Mouse (Mus musculus) kidney, adult 2 months (tissue): Measurements from ENCODE around the gene Musk. TPM values are rescaled to one million over a fixed set of nuclear protein-coding genes. Genes with fewer than 3 reads are reported as not detected.

Source experiments
- DNase-seq: peaks from one replicate; pipeline ENCODE4 v3.0.0; 2021
- H3K27ac ChIP-seq: fragments of 200-500 bp; 2 replicates; pipeline ENCODE4 v1.5.1; 2012; ENCODE audit warnings: low read depth, low read length, control low read depth, inconsistent platforms; ENCODE audit not compliant: insufficient read depth
- H3K27me3 ChIP-seq: fragments of 200-500 bp; replicated peaks from 2 replicates; pipeline ENCODE4 v1.6.1; 2012; ENCODE audit warnings: mild to moderate bottlenecking, moderate library complexity, low read length, inconsistent platforms; ENCODE audit not compliant: control insufficient read depth, insufficient read depth
- H3K36me3 ChIP-seq: fragments of 200-500 bp; 2 replicates; pipeline ENCODE4 v1.6.1; 2012; ENCODE audit warnings: mild to moderate bottlenecking, moderate library complexity, low read length, inconsistent platforms; ENCODE audit not compliant: control insufficient read depth, insufficient read depth
- H3K4me1 ChIP-seq: fragments of 200-500 bp; 2 replicates; pipeline ENCODE4 v1.6.1; 2011; ENCODE audit warnings: low read length; ENCODE audit not compliant: control insufficient read depth, insufficient read depth
- H3K4me3 ChIP-seq: fragments of 200-500 bp; 2 replicates; pipeline ENCODE4 v1.5.1; 2011; ENCODE audit warnings: mild to moderate bottlenecking, low read depth, low read length, control low read depth; ENCODE audit not compliant: insufficient read depth
- CTCF ChIP-seq: fragments of 200-500 bp; conservative IDR thresholded peaks from 2 replicates; pipeline ENCODE4 v1.5.1; 2011; ENCODE audit warnings: low read depth, mild to moderate bottlenecking, control low read depth, low read length, moderate library complexity, mixed read lengths; ENCODE audit not compliant: insufficient read depth, insufficient read length
- POLR2A ChIP-seq: fragments of 200-500 bp; IDR thresholded peaks from one replicate; pipeline ENCODE4 v1.6.1; 2011; ENCODE audit warnings: low read depth, low read length, control low read depth
- WGBS: fragments of 180-500 bp; shearing (Covaris S2); methylation state at CpG from one replicate; pipeline ENCODE4 v1.1.7; 2018; 5-methylcytosine and 5-hydroxymethylcytosine counted together
- polyA plus RNA-seq: library from polyadenylated mRNA; depleted of rRNA; stranded (reverse); fragments of >200 nt; gene quantifications from 2 replicates; pipeline ENCODE4 v1.2.3, GENCODE M21; 2012

Gene Musk
- polyA plus RNA-seq, 1 experiment: 0.38 TPM

GRCm38 (mm10) chr4:58286368-58287090 is 769 bp downstream of the Musk start:
- Histone ChIP-seq H3K27ac (peak overlapping the region; percentile 16; the same call in 1 of the 2 replicates), H3K4me3 (no peak overlapping the region), H3K4me1 (no peaks in the 10 kb centered on the region), H3K27me3 (no peaks in the 10 kb centered on the region; the same call in 1 of the 2 replicates), H3K36me3 (no peaks in the 10 kb centered on the region)
- peak; percentile 5 for DNase-seq
- 25% methylated on average over 9 of the region's 9 CpGs for WGBS
- TF ChIP-seq CTCF: no peak
- no peak for TF ChIP-seq POLR2A

GRCm38 (mm10) chr4:58288753-58289152 is 3.0 kb downstream of the Musk start:
- no peaks in the 10 kb centered on the region; the same call in 1 of the 2 replicates for H3K27me3 ChIP-seq
- H3K36me3 ChIP-seq: no peaks in the 10 kb centered on the region
- no peak for DNase-seq
- no peak overlapping the region for H3K27ac ChIP-seq
- H3K4me3 ChIP-seq: no peak overlapping the region
- H3K4me1 ChIP-seq: no peaks in the 10 kb centered on the region
- WGBS: 80% methylated on average over 5 of the region's 5 CpGs
- TF ChIP-seq POLR2A (no peak), CTCF (no peak)

GRCm38 (mm10) chr4:58291828-58292227 is 6.1 kb downstream of the Musk start:
- no peak overlapping the region for H3K4me3 ChIP-seq
- TF ChIP-seq POLR2A (no peak), CTCF (no peak)
- DNase-seq: no peak
- 37% methylated on average over 1 of the region's 1 CpGs for WGBS
- no peaks in the 10 kb centered on the region; the same call in 1 of the 2 replicates for H3K27me3 ChIP-seq
- no peaks in the 10 kb centered on the region for H3K4me1 ChIP-seq
- no peaks in the 10 kb centered on the region for H3K36me3 ChIP-seq
- no peak overlapping the region for H3K27ac ChIP-seq

GRCm38 (mm10) chr4:58293099-58293498 is 7.3 kb downstream of the Musk start:
- Histone ChIP-seq H3K27ac (no peak overlapping the region), H3K4me3 (no peak overlapping the region), H3K4me1 (no peaks in the 10 kb centered on the region), H3K36me3 (no peaks in the 10 kb centered on the region), H3K27me3 (no peaks in the 10 kb centered on the region; the same call in 1 of the 2 replicates)
- WGBS: 81% methylated on average over 3 of the region's 3 CpGs
- TF ChIP-seq POLR2A: no peak
- TF ChIP-seq CTCF: no peak
- no peak for DNase-seq

DNA sequence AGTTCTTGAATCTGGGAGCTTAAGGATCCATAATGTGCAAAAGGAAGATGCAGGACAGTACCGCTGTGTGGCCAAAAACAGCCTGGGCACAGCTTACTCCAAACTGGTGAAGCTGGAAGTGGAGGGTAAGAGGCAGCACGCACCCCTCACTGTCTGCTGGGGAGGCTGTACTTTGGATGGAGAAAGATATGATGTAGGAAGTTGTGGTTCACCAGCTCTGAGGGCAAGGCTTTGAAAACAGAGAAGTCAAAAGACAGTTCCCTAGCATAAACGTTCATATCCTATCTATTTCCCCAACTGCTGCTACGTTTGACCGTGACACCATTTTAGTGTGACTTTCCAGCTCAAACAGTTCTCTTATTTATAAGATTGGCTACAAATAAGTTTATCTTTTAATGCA is 18.1 kb downstream of the Musk start:
- Histone ChIP-seq H3K27ac (no peak overlapping the region), H3K4me1 (no peaks in the 10 kb centered on the region), H3K36me3 (no peaks in the 10 kb centered on the region), H3K4me3 (no peak overlapping the region), H3K27me3 (no peaks in the 10 kb centered on the region)
- no peak for DNase-seq
- 58% methylated on average over 5 of the region's 5 CpGs for WGBS
- TF ChIP-seq POLR2A (no peak), CTCF (no peak)

DNA sequence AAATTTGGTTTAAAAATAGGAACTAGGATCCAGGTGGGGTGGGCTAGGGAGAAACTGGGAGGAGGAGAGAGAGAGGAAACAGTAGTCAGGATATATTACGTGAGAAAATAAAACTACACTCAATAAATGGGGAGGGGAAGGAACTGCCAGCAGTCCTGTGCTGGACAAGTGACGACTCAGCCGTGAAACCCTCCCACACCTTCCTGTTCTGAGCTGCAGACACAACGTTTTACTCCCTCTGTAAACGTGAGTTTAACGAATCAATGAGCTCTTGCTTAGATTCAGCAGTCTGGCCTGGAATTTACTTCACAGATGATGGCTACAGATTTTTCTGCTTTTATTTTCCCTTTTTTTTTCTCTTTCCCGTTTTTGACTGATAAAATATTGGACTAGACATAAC is 18.8 kb downstream of the Musk start:
- Histone ChIP-seq H3K4me1 (no peaks in the 10 kb centered on the region), H3K27ac (no peak overlapping the region), H3K4me3 (no peak overlapping the region), H3K27me3 (no peaks in the 10 kb centered on the region), H3K36me3 (no peaks in the 10 kb centered on the region)
- TF ChIP-seq POLR2A: no peak
- no peak for TF ChIP-seq CTCF
- no peak for DNase-seq
- 15% methylated on average over 7 of the region's 7 CpGs for WGBS

- H3K36me3 ChIP-seq: no peaks in the 10 kb centered on the region
- H3K4me3 ChIP-seq: no peak overlapping the region
- WGBS: 42% methylated on average over 2 of the region's 2 CpGs
- no peak for DNase-seq
- H3K4me1 ChIP-seq: no peaks in the 10 kb centered on the region
- TF ChIP-seq CTCF: no peak
- TF ChIP-seq POLR2A: no peak
- H3K27ac ChIP-seq: no peak overlapping the region
- H3K27me3 ChIP-seq: no peaks in the 10 kb centered on the region
Observed at GRCm38 (mm10) chr4:58307421-58307820, 21.7 kb downstream of the Musk start.
